Mouse (Mus musculus): ENCODE measurements around the gene Crip1.

Gene Crip1

GRCm38 (mm10) chr12:113146112-113147057 lies at the start of gene Crip1:
TSS of gene Crip1 (plus strand) at chr12:113146316.
- peak; percentile 84 to 91 for DNase-seq (ENCODE audit: low spot score in 2 of 2)

GRCm38 (mm10) chr12:113097040-113097439 lies 49.1 kb upstream of the Crip1 start:
- no peak for DNase-seq (ENCODE audit: low spot score in 2 of 2)

- peak; percentile 46 to 49 for DNase-seq (ENCODE audit: low spot score in 2 of 2)
These were observed 48.3 kb upstream of the Crip1 start, which contains the start of gene Mta1 for GRCm38 (mm10) chr12:113097749-113098281. TSS of gene Mta1 (plus strand) at chr12:113098278.

GRCm38 (mm10) chr12:113098530-113099151 lies 47.5 kb upstream of the Crip1 start:
- DNase-seq (ENCODE audit: low spot score in 2 of 2) = no peak

- no peak for DNase-seq (ENCODE audit: low spot score in 2 of 2)
These were observed 46.5 kb upstream of the Crip1 start for GRCm38 (mm10) chr12:113099470-113100237.

GRCm38 (mm10) chr12:113100448-113101076 lies 45.6 kb upstream of the Crip1 start:
- no peak for DNase-seq (ENCODE audit: low spot score in 2 of 2)

- DNase-seq (ENCODE audit: low spot score in 2 of 2) = no peak
These were observed 44.7 kb upstream of the Crip1 start for GRCm38 (mm10) chr12:113101251-113101960.

- peak; percentile 70 to 72 for DNase-seq (ENCODE audit: low spot score in 2 of 2)
These were observed 43.7 kb upstream of the Crip1 start for GRCm38 (mm10) chr12:113102461-113102860.

GRCm38 (mm10) chr12:113103846-113104451 lies 42.2 kb upstream of the Crip1 start:
- peak in 1 of 2 experiments; percentile 22 for DNase-seq (ENCODE audit: low spot score in 2 of 2)

- DNase-seq (ENCODE audit: low spot score in 2 of 2) = no peak
These were observed 39.7 kb upstream of the Crip1 start for GRCm38 (mm10) chr12:113106386-113106785.

GRCm38 (mm10) chr12:113107431-113108124 lies 38.5 kb upstream of the Crip1 start:
- DNase-seq (ENCODE audit: low spot score in 2 of 2) = peak; percentile 22 to 37

GRCm38 (mm10) chr12:113108528-113109283 lies 37.4 kb upstream of the Crip1 start:
- DNase-seq (ENCODE audit: low spot score in 2 of 2) = no peak

GRCm38 (mm10) chr12:113109801-113110200 lies 36.3 kb upstream of the Crip1 start:
- DNase-seq (ENCODE audit: low spot score in 2 of 2) = no peak

- DNase-seq (ENCODE audit: low spot score in 2 of 2) = no peak
These were observed 32.0 kb upstream of the Crip1 start for GRCm38 (mm10) chr12:113114141-113114540.

GRCm38 (mm10) chr12:113114856-113115538 lies 31.1 kb upstream of the Crip1 start:
- no peak for DNase-seq (ENCODE audit: low spot score in 2 of 2)

- DNase-seq (ENCODE audit: low spot score in 2 of 2) = peak; percentile 58 to 65
These were observed 26.4 kb upstream of the Crip1 start for GRCm38 (mm10) chr12:113119516-113120410.

GRCm38 (mm10) chr12:113124726-113125125 lies 21.4 kb upstream of the Crip1 start:
- DNase-seq (ENCODE audit: low spot score in 2 of 2) = no peak
